Mouse (Mus musculus): Measurements from ENCODE around the gene Gramd4.
"Not testable (repeated sequence)": the region's sequence is repeated elsewhere in the genome, so short reads cannot be mapped to it uniquely, and the experiment has no call there.

Gene Gramd4

DNA sequence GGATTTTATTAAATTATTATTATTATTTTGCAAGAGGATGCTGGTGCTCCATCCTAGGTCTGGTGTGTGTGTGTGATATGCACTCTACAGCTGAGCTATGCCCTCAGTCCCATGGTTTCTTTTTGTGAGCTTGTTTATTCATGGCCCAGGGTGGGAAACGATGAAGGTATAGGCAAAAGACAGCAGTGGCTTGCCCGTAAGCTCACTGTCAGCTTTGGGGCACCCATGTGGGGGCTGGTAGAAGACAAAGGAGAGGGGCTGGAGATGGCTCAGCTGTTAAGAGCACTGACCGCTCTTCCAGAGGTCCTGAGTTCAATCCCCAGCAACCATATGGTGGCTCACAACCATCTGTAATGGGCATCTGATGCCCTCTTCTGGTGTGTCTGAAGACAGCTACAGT, 123.8 kb downstream of the Gramd4 start:
- not testable (repeated sequence) for DNase-seq (ENCODE audit: low read depth, low spot score)

DNA sequence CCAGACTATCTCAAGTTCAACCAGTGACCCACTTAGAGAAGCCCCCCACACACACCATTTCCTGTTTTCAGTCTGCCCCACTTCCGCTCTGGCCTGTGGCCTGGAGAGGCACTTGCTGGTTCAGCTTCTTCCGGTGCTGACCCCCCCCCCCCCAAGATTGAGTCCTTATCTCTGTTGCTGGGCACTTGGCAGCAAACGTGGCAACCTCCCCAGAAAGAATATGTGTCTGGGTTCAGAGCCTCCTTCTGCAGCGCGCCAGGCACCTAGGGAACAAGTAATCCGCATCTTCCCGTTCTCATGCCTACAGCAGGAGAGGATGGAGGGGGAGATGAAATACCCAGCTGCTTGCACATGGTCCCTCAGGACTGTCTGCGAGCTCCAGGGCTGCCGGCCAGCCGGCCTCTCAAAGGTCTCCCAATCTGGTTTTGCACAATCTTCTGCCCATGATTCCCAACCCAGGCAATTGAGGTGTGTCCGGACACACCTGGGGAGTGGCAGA, 124.5 kb downstream of the Gramd4 start:
- peak; percentile 29 for DNase-seq (ENCODE audit: low read depth, low spot score)

DNA sequence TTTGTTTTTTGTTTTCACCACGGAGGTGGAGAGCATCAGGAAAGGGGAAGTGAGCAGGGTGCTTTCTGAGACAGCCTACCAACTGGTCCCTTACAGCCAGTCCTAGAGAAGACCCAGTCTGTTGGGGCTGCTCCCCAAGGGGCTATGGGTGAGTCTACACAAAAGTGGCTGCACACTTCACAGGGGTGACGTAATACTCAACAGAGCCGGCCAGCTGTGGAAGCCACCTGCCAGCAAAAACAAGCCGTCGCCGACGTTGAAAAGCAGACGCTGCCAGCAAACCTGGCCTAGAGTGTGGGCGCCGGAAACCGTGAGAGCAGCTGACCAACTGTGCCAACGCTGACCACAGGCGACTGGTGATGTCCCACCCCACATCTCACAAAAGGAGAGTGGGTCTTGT, 125.2 kb downstream of the Gramd4 start:
- DNase-seq (ENCODE audit: low read depth, low spot score): peak; percentile 51

DNA sequence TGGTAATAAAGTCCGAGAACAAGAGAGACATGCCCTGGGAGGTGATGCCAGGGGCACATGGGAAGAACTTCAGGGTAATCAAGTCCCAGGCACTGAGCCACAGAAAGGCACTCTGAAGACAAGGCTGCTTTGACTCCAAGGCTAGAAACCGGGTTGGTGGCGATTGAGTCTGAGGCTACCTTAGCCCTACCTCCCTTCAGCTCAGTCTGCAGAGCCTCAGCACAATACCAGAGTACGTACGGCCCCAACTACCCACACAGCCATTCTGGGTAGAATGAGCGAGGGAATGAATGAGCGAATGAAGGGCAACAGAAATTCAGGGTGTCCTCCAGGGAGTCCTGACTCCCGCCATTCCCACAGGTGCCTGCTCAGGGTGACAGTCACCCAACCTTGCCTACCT, 126.0 kb downstream of the Gramd4 start:
- no peak for DNase-seq (ENCODE audit: low read depth, low spot score)

DNA sequence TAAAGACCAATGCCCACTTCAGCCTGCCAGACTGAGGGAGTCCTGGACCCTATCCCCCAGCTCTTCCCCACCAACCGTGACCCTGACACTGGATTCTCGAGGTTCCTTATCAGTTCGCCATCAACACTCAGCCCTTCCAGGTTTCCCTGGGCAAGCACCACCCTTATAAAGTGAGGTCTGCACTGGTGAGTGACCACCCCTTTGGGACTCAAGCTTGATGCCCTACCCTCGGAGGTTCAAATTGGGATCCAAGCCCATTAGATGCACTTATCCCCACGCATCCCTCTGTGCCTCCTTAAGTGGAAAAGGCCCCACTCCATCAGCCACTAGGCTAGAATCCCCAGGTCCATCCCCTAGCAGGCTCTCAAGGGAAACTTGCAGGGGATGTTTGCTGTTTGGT, 126.6 kb downstream of the Gramd4 start:
- no peak for DNase-seq (ENCODE audit: low read depth, low spot score)

DNA sequence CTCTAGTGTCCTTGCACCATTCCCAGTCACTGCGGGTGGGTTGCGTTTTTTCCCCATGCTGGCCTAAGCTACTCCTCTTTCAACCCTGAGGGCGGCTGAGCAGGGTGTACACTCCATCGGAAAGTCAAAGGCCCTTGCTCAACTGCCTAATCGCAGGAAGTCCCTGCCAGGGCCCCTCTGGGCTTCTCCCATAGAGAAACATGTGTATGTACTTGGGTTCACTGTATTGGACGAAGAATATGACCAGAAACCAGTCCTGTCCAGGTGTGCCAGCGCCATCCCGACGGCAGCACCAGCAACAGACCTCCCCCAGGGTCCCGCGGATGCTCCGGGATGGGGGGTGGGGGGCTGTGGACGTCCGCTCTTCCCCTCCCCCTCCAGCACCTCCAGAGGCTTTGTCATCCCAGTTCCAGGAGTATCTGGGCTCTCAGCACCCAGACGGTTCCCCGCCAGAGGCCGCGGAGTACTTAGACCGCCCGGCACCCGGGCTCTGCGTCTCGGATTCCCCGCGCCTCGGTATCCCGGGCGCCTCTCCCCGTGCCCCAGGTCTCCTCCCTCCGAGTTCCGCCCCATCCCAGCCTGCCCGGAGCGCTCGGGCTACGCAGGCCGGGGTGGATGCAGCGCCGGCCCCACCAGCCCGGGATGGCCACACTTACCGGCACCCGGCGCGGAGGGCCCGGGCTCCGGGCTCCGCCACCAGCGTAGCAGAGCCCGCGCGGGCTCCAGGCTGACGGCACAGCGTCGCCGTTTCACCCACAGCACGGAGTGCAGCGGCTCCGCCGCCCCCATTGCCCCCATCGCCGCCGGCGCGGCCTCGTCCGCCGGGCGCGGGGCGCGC, 127.6 kb downstream of the Gramd4 start:
- DNase-seq (ENCODE audit: low read depth, low spot score): peak; percentile 28

DNA sequence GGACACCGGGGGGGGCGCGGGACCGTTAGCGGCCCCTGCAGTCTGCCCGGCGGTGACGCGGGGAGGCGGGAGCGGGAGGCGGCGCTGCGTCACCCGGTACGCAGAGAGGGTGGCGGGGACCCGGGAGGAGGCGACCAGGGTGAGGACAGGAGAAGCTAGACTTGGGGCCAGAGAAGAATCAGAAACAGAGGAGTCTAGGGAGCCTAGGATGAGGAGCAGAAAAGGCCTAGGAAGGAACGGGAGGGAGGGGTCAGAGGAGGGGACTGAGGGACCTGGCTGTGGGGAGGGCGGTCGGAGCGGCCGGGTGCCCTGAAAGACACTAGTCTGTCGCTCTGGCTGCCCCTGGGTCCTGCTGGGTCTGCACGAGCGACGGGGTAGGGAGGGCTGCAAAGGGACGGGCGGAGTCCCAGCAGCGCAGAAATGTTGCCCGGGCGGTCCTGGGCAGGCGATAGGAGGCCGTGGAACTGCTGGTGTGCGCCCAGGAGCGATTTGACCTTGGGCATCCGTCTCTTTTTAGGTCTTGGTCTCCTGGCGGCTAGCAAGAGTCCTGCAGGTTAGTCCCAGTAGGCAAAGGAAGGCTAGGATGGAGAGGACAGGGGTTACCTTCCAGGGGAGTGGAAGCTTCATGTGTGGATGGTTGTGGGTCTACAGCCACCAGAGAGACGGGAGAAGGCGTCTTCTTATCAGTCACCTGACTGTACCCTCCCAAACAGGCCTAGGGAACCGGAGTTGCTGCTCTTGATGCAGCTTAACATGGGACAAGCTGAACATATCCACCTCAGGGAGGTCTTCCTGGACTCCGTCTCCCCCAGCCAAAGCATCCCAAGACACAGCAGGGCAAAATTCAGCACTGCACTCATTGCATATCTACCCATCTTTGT, 128.4 kb downstream of the Gramd4 start, which contains the start of gene Cerk:
Cerk (minus strand) TSS at position 453 of the 881 bp plus-strand sequence.
- DNase-seq (ENCODE audit: low read depth, low spot score): peak; percentile 59

DNA sequence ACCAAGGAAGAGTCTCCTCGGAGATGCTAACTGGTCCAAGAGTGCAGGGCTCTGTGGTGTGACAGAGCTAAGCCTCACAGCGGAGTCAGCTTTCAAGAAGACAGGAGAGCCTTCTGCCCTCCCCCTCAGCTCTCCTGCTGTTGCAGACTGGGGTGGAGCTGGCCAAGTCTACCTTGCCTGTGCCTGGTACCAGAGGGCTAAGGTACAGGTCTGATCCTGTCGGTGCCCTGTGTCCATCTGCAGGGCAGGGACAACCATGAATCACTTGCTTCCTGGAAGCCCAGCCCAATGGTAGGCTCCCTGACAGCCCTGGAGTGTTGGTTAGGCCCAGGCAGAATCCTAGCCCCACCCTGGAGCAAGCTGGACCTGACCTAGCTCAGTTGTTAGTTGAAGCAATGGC, 129.2 kb downstream of the Gramd4 start:
- DNase-seq (ENCODE audit: low read depth, low spot score): no peak
